Mouse (Mus musculus) kidney, postnatal 25 days (tissue): ENCODE measurements around the gene Ehd1.
A peak's percentile ranks its signal among the peaks of the same experiment; 100 is the strongest.

Source experiments
- DNase-seq, 2 experiments: peaks; one replicate each; pipeline ENCODE4 v3.0.0; 2021; ENCODE audit warnings: mixed read lengths in 2 of 2

Gene Ehd1

GRCm38 (mm10) chr19:6276426-6277421, at the start of gene Ehd1:
Gene Ehd1 (plus strand): TSS chr19:6276725.
- peak; percentile 98 for DNase-seq

GRCm38 (mm10) chr19:6226763-6227162, 49.8 kb upstream of the Ehd1 start:
- no peak for DNase-seq

- no peak for DNase-seq
Observed at GRCm38 (mm10) chr19:6227864-6228263, 48.7 kb upstream of the Ehd1 start.

- DNase-seq = no peak
Observed at GRCm38 (mm10) chr19:6230411-6230810, 46.1 kb upstream of the Ehd1 start.

- no peak for DNase-seq
Observed at GRCm38 (mm10) chr19:6231036-6231435, 45.5 kb upstream of the Ehd1 start.

- peak in 1 of 2 experiments; percentile 63 for DNase-seq
Observed at GRCm38 (mm10) chr19:6233647-6234046, 42.9 kb upstream of the Ehd1 start.

GRCm38 (mm10) chr19:6234337-6235083, 42.0 kb upstream of the Ehd1 start:
- no peak for DNase-seq

- DNase-seq = peak; percentile 94 to 97
Observed at GRCm38 (mm10) chr19:6235084-6236052, 41.2 kb upstream of the Ehd1 start, which contains the start of gene Ppp2r5b. Gene Ppp2r5b (minus strand): TSS chr19:6235872.

- peak; percentile 94 to 96 for DNase-seq
Observed at GRCm38 (mm10) chr19:6236053-6236441, 40.5 kb upstream of the Ehd1 start.

GRCm38 (mm10) chr19:6236842-6237241, 39.7 kb upstream of the Ehd1 start:
- DNase-seq = no peak

- no peak for DNase-seq
Observed at GRCm38 (mm10) chr19:6238740-6239139, 37.8 kb upstream of the Ehd1 start.

GRCm38 (mm10) chr19:6240136-6240535, 36.4 kb upstream of the Ehd1 start:
- no peak for DNase-seq

GRCm38 (mm10) chr19:6240725-6241124, 35.8 kb upstream of the Ehd1 start:
- DNase-seq = no peak

- DNase-seq = peak; percentile 99 to 100
Observed at GRCm38 (mm10) chr19:6241274-6242107, 35.0 kb upstream of the Ehd1 start, which contains the start of gene Atg2a. Gene Atg2a (plus strand): TSS chr19:6241668.

GRCm38 (mm10) chr19:6242281-6242680, 34.2 kb upstream of the Ehd1 start:
- DNase-seq = peak; percentile 57 to 81

- peak in 1 of 2 experiments; percentile 24 for DNase-seq
Observed at GRCm38 (mm10) chr19:6243226-6243625, 33.3 kb upstream of the Ehd1 start.

- DNase-seq = no peak
Observed at GRCm38 (mm10) chr19:6245806-6246205, 30.7 kb upstream of the Ehd1 start.

- DNase-seq = no peak
Observed at GRCm38 (mm10) chr19:6247526-6248300, 28.8 kb upstream of the Ehd1 start.

- no peak for DNase-seq
Observed at GRCm38 (mm10) chr19:6253021-6253420, 23.5 kb upstream of the Ehd1 start.

GRCm38 (mm10) chr19:6260428-6260827, 16.1 kb upstream of the Ehd1 start:
- DNase-seq = peak; percentile 57 to 68
